Mouse (Mus musculus) heart, embryonic 13.5 days (tissue): ENCODE results near the gene Zswim8. TPM values are rescaled to one million over a fixed set of nuclear protein-coding genes. Genes with fewer than 3 reads are reported as not detected.

Experiments used
- ATAC-seq: fragments of 200-750 bp; cut with Nextera tagmentation; 2 replicates; pipeline ENCODE4 v1.8.0; 2017; ENCODE audit warnings: moderate TSS enrichment; ENCODE audit not compliant: insufficient number of reproducible peaks, low FRiP score, low TSS enrichment; ENCODE audit errors: extremely low read depth
- H3K27ac ChIP-seq: fragments of 300-500 bp; sonication (generic); replicated peaks from 2 replicates; pipeline ENCODE4 v1.5.1; 2015; ENCODE audit warnings: moderate library complexity, mild to moderate bottlenecking, inconsistent platforms
- H3K27me3 ChIP-seq: fragments of 300-500 bp; sonication (generic); replicated peaks from 2 replicates; pipeline ENCODE4 v1.6.1; 2015; ENCODE audit warnings: mild to moderate bottlenecking, inconsistent platforms
- H3K36me3 ChIP-seq: fragments of 300-500 bp; sonication (generic); 2 replicates; pipeline ENCODE4 v1.6.1; 2015; ENCODE audit warnings: mild to moderate bottlenecking, inconsistent platforms
- H3K4me1 ChIP-seq: fragments of 300-500 bp; sonication (generic); 2 replicates; pipeline ENCODE4 v1.6.1; 2015; ENCODE audit warnings: inconsistent platforms
- H3K4me2 ChIP-seq: fragments of 300-500 bp; sonication (generic); 2 replicates; pipeline ENCODE4 v1.6.1; 2015; ENCODE audit warnings: inconsistent platforms, mild to moderate bottlenecking, moderate library complexity
- H3K4me3 ChIP-seq: fragments of 300-500 bp; sonication (generic); 2 replicates; pipeline ENCODE4 v1.5.1; 2015; ENCODE audit warnings: moderate library complexity, mild to moderate bottlenecking, inconsistent platforms
- H3K9ac ChIP-seq: fragments of 300-500 bp; sonication (generic); 2 replicates; pipeline ENCODE4 v1.6.1; 2015; ENCODE audit warnings: inconsistent platforms, mild to moderate bottlenecking, moderate library complexity
- H3K9me3 ChIP-seq: fragments of 300-500 bp; sonication (generic); 2 replicates; pipeline ENCODE4 v1.6.1; 2016; ENCODE audit warnings: inconsistent platforms
- WGBS: fragments of 180-500 bp; shearing (Covaris S2); methylation state at CpG from one replicate; pipeline ENCODE4 v1.1.7; 2015; ENCODE audit warnings: mixed read lengths; 5-methylcytosine and 5-hydroxymethylcytosine counted together
- polyA plus RNA-seq: library from polyadenylated mRNA; unstranded; fragments of >200 nt; fragmentation: Nextera tagmentation; extraction: Ambion mirVana; gene quantifications from 2 replicates; pipeline ENCODE4 v1.2.1, GENCODE M21; 2015

Zswim8 gene
- polyA plus RNA-seq, 1 experiment from 2014 or later: 23.4 TPM

GRCm38 (mm10) chr14:20733952-20734774 is 26.8 kb downstream of the Zswim8 start, which contains the start of gene Ndst2:
Gene Ndst2 (minus strand): TSS chr14:20734562.
- Histone ChIP-seq H3K27me3 (no peaks in the 10 kb centered on the region), H3K4me1 (peaks cover 56% of the 10 kb centered on the region), H3K4me3 (peak within 1 kb of the TSS; percentile 78), H3K27ac (peak within 1 kb of the TSS; percentile 93), H3K36me3 (peaks cover 74% of the 10 kb centered on the region), H3K9ac (peak within 1 kb of the TSS; percentile 98), H3K4me2 (peak within 1 kb of the TSS; percentile 88), H3K9me3 (no peaks in the 10 kb centered on the region)
- ATAC-seq: peak; percentile 97
- WGBS: under 1% methylated on average over 81 of the region's 81 CpGs

- Histone ChIP-seq H3K4me2 (peak overlapping the region; percentile 88), H3K9ac (peak overlapping the region; percentile 98), H3K4me3 (0 out of 2 replicates have a peak overlapping the region, but pooled peaks have one; percentile 78), H3K27me3 (no peaks in the 10 kb centered on the region), H3K4me1 (peaks cover 56% of the 10 kb centered on the region), H3K9me3 (no peaks in the 10 kb centered on the region), H3K36me3 (peaks cover 74% of the 10 kb centered on the region), H3K27ac (peak overlapping the region; percentile 93)
- ATAC-seq: no peak
- WGBS: 42% methylated on average over 2 of the region's 2 CpGs
These were observed 27.7 kb downstream of the Zswim8 start for GRCm38 (mm10) chr14:20735052-20735451.

- H3K27me3 ChIP-seq: no peaks in the 10 kb centered on the region
- no peaks in the 10 kb centered on the region for H3K9me3 ChIP-seq
- H3K9ac ChIP-seq: no peak overlapping the region
- peak overlapping the region; percentile 93 for H3K27ac ChIP-seq
- no peak for ATAC-seq
- no peak overlapping the region for H3K4me3 ChIP-seq
- H3K36me3 ChIP-seq: peaks cover 74% of the 10 kb centered on the region
- no peak overlapping the region for H3K4me2 ChIP-seq
- peaks cover 56% of the 10 kb centered on the region for H3K4me1 ChIP-seq
- 77% methylated on average over 13 of the region's 13 CpGs for WGBS
These were observed 28.6 kb downstream of the Zswim8 start for GRCm38 (mm10) chr14:20735892-20736390.

GRCm38 (mm10) chr14:20737306-20737705 is 30.0 kb downstream of the Zswim8 start:
- peaks cover 51% of the 10 kb centered on the region for H3K4me1 ChIP-seq
- peaks cover 75% of the 10 kb centered on the region for H3K36me3 ChIP-seq
- WGBS: 25% methylated on average over 14 of the region's 14 CpGs
- H3K4me2 ChIP-seq: no peak overlapping the region
- no peak overlapping the region for H3K4me3 ChIP-seq
- no peak for ATAC-seq
- peak overlapping the region; percentile 28; the same call in 1 of the 2 replicates for H3K27ac ChIP-seq
- H3K9me3 ChIP-seq: no peaks in the 10 kb centered on the region
- H3K27me3 ChIP-seq: no peaks in the 10 kb centered on the region
- H3K9ac ChIP-seq: peak overlapping the region; percentile 52; the same call in 1 of the 2 replicates

GRCm38 (mm10) chr14:20738511-20738910 is 31.2 kb downstream of the Zswim8 start:
- Histone ChIP-seq H3K4me3 (no peak overlapping the region), H3K36me3 (peaks cover 82% of the 10 kb centered on the region), H3K27me3 (no peaks in the 10 kb centered on the region), H3K9ac (no peak overlapping the region), H3K4me2 (no peak overlapping the region), H3K9me3 (no peaks in the 10 kb centered on the region), H3K27ac (no peak overlapping the region), H3K4me1 (peaks cover 39% of the 10 kb centered on the region)
- 57% methylated on average over 8 of the region's 8 CpGs for WGBS
- ATAC-seq: no peak

GRCm38 (mm10) chr14:20741301-20741700 is 33.9 kb downstream of the Zswim8 start:
- no peak for ATAC-seq
- peaks cover 95% of the 10 kb centered on the region for H3K36me3 ChIP-seq
- H3K9ac ChIP-seq: no peak overlapping the region
- no peak overlapping the region for H3K27ac ChIP-seq
- H3K4me2 ChIP-seq: no peak overlapping the region
- whole genome bisulfite sequencing: 85% methylated on average over 9 of the region's 9 CpGs
- no peak overlapping the region for H3K4me3 ChIP-seq
- H3K4me1 ChIP-seq: peaks cover 19% of the 10 kb centered on the region
- no peaks in the 10 kb centered on the region for H3K27me3 ChIP-seq
- H3K9me3 ChIP-seq: no peaks in the 10 kb centered on the region

- Histone ChIP-seq H3K9me3 (no peaks in the 10 kb centered on the region), H3K27ac (no peak overlapping the region), H3K36me3 (peaks cover 88% of the 10 kb centered on the region), H3K4me2 (no peak overlapping the region), H3K9ac (no peak overlapping the region), H3K4me1 (peaks cover 18% of the 10 kb centered on the region), H3K27me3 (no peaks in the 10 kb centered on the region), H3K4me3 (no peak overlapping the region)
- 73% methylated on average over 3 of the region's 3 CpGs for WGBS
- no peak for ATAC-seq
These were observed 36.3 kb downstream of the Zswim8 start for GRCm38 (mm10) chr14:20743614-20744013.

GRCm38 (mm10) chr14:20746935-20747334 is 39.6 kb downstream of the Zswim8 start:
- H3K27me3 ChIP-seq: no peaks in the 10 kb centered on the region
- ATAC-seq: no peak
- peak overlapping the region; percentile 40; the same call in 1 of the 2 replicates for H3K9ac ChIP-seq
- H3K9me3 ChIP-seq: no peaks in the 10 kb centered on the region
- H3K4me3 ChIP-seq: no peak overlapping the region
- H3K27ac ChIP-seq: no peak overlapping the region
- WGBS: 76% methylated on average over 3 of the region's 3 CpGs
- peaks cover 36% of the 10 kb centered on the region for H3K4me1 ChIP-seq
- peaks cover 55% of the 10 kb centered on the region for H3K36me3 ChIP-seq
- H3K4me2 ChIP-seq: no peak overlapping the region

- H3K9ac ChIP-seq: peak overlapping the region; percentile 38
- no peak for ATAC-seq
- peak overlapping the region; percentile 86 for H3K27ac ChIP-seq
- H3K4me3 ChIP-seq: no peak overlapping the region
- no peak overlapping the region for H3K4me2 ChIP-seq
- no peaks in the 10 kb centered on the region for H3K9me3 ChIP-seq
- H3K27me3 ChIP-seq: no peaks in the 10 kb centered on the region
- WGBS: 52% methylated on average over 4 of the region's 4 CpGs
- peaks cover 56% of the 10 kb centered on the region for H3K36me3 ChIP-seq
- H3K4me1 ChIP-seq: peaks cover 36% of the 10 kb centered on the region
These were observed 41.0 kb downstream of the Zswim8 start for GRCm38 (mm10) chr14:20748388-20748787.

- 0 out of 2 replicates have a peak overlapping the region, but pooled peaks have one; percentile 9 for H3K4me2 ChIP-seq
- no peak for ATAC-seq
- peaks cover 36% of the 10 kb centered on the region for H3K4me1 ChIP-seq
- WGBS: 41% methylated on average over 4 of the region's 4 CpGs
- H3K9me3 ChIP-seq: no peaks in the 10 kb centered on the region
- peaks cover 57% of the 10 kb centered on the region for H3K36me3 ChIP-seq
- peak overlapping the region; percentile 86 for H3K27ac ChIP-seq
- H3K9ac ChIP-seq: peak overlapping the region; percentile 65
- no peak overlapping the region for H3K4me3 ChIP-seq
- H3K27me3 ChIP-seq: no peaks in the 10 kb centered on the region
These were observed 42.2 kb downstream of the Zswim8 start for GRCm38 (mm10) chr14:20749494-20750051.

GRCm38 (mm10) chr14:20750503-20750902 is 43.2 kb downstream of the Zswim8 start:
- H3K9ac ChIP-seq: peak overlapping the region; percentile 65
- 83% methylated on average over 5 of the region's 5 CpGs for WGBS
- H3K4me1 ChIP-seq: peaks cover 36% of the 10 kb centered on the region
- H3K27ac ChIP-seq: peak overlapping the region; percentile 86
- H3K4me2 ChIP-seq: no peak overlapping the region
- no peak for ATAC-seq
- H3K4me3 ChIP-seq: no peak overlapping the region
- H3K27me3 ChIP-seq: no peaks in the 10 kb centered on the region
- H3K36me3 ChIP-seq: peaks cover 57% of the 10 kb centered on the region
- H3K9me3 ChIP-seq: no peaks in the 10 kb centered on the region
